9 mouse cellular contexts compared by ENCODE assay signal in the genomic region with DNA sequence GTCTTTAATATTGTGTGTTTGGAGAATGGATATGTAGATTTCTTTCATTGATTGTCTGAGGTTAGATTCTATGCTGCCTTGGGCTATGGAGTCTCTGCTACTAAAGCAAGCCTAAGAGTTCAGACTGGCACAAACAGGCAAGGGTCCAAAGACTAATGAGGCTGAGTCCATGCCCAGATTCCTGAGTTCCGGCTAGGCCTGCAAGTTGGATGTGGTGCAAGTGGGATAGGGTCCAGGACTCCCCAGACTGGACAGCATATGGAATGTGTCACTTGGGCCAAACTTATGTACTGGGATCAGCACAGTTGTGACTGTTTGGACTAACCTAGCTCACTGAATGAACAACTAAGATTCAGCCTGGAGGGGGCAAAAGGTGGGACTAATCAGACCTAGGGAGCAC. TPM values are rescaled to one million over a fixed set of nuclear protein-coding genes. Genes with fewer than 3 reads are reported as not detected.
DNase-seq lines count a peak whose midpoint lies in the region.
"Had no signal": no experiment of that assay in that cellular context is flagged by ENCODE, and none has a peak within 500 bp of the region (broad histone marks: within the 10 kb centered on the region; RNA-seq: fewer than 3 reads in every experiment).

No protein-coding gene starts in this region.

- intact Hi-C loops in heart, postnatal 25 days (cut with DNase I) = no loop called here

- DNase-seq in adrenal gland, postnatal 14 days = peak; percentile 30
- no peak for DNase-seq in adrenal gland, postnatal 4 days (ENCODE audit: low spot score in 2 of 2)
- DNase-seq in layer of hippocampus, adult 11-12 months (ENCODE audit: low spot score) = peak; percentile 12
- DNase-seq in layer of hippocampus, adult 9-11 months = no peak
- peak; percentile 94 for DNase-seq in cerebellum, adult 11-12 months
- peak; percentile 5 for DNase-seq in heart, postnatal 25 days (ENCODE audit: low spot score)
- DNase-seq in frontal cortex, postnatal 10 days (ENCODE audit: low spot score in 2 of 2) = no peak
- DNase-seq in embryo, embryonic 11 days = no peak
- DNase-seq: liver, postnatal 0 days had no signal

RNA-seq across cellular contexts. Expression of a gene that starts 19.3 kb away (rescaled TPM):
- 57.7 and 62.5 TPM in 2 replicates for total RNA-seq in adrenal gland, postnatal 14 days (2021)
- 10 to 100 TPM; 86.3 to 89.9 TPM for total RNA-seq in adrenal gland, postnatal 4 days (2021)
- total RNA-seq in heart, postnatal 25 days (2021) = 10 to 100 TPM; 24.9 to 25.8 TPM

Comparison
In these comparisons a context has a peak if more than half of its experiments do, and no peak if none do; other contexts are left out.
1. DNase-seq: peak in adrenal gland, postnatal 14 days (single experiment), layer of hippocampus, adult 11-12 months (single experiment), cerebellum, adult 11-12 months (single experiment) and heart, postnatal 25 days (single experiment); none in adrenal gland, postnatal 4 days (0 of 2), layer of hippocampus, adult 9-11 months (single experiment), frontal cortex, postnatal 10 days (0 of 2) and embryo, embryonic 11 days (single experiment).